Mouse (Mus musculus) neural tube, embryonic 11.5 days (tissue): ENCODE measurements at regions not wholly inside any gene's neighbourhood (a gene's known extent, or its start where the extent isn't known, plus 50 kb on each side); places are given as distances from the start of the nearest gene placed in this dataset.

ENCODE experiments used
- ATAC-seq: fragments of 200-750 bp; cut with Nextera tagmentation; 2 replicates; pipeline ENCODE4 v1.8.0; 2017; ENCODE audit warnings: moderate number of reproducible peaks, mild to moderate bottlenecking, moderate TSS enrichment, moderate library complexity; ENCODE audit not compliant: insufficient read depth, low FRiP score, low TSS enrichment
- DNase-seq: peaks from one replicate; pipeline ENCODE4 v3.0.0-alpha.2; 2015; ENCODE audit warnings: low spot score
- H3K27ac ChIP-seq: fragments of 300-500 bp; sonication (generic); 2 replicates; pipeline ENCODE4 v1.5.1; 2014; ENCODE audit warnings: low read depth, mild to moderate bottlenecking, low read length
- H3K27me3 ChIP-seq: fragments of 300-500 bp; sonication (generic); 2 replicates; pipeline ENCODE4 v1.6.1; 2014; ENCODE audit warnings: mild to moderate bottlenecking, low read length, mixed read lengths; ENCODE audit not compliant: control insufficient read depth, insufficient read depth
- H3K36me3 ChIP-seq: fragments of 300-500 bp; sonication (generic); 2 replicates; pipeline ENCODE4 v1.6.1; 2014; ENCODE audit warnings: mild to moderate bottlenecking, low read length, moderate library complexity, mixed read lengths; ENCODE audit not compliant: control insufficient read depth, insufficient read depth
- H3K4me1 ChIP-seq: fragments of 300-500 bp; sonication (generic); 2 replicates; pipeline ENCODE4 v1.6.1; 2014; ENCODE audit warnings: low read length, mixed read lengths; ENCODE audit not compliant: control insufficient read depth, insufficient read depth
- H3K4me2 ChIP-seq: fragments of 300-500 bp; sonication (generic); 2 replicates; pipeline ENCODE4 v1.6.1; 2014; ENCODE audit warnings: low read depth, mild to moderate bottlenecking, moderate library complexity
- H3K4me3 ChIP-seq: fragments of 300-500 bp; sonication (generic); 2 replicates; pipeline ENCODE4 v1.5.1; 2014; ENCODE audit warnings: low read depth, low read length
- H3K9ac ChIP-seq: fragments of 300-500 bp; sonication (generic); 2 replicates; pipeline ENCODE4 v1.6.1; 2014; ENCODE audit warnings: mild to moderate bottlenecking, low read length
- H3K9me3 ChIP-seq: fragments of 300-500 bp; sonication (generic); 2 replicates; pipeline ENCODE4 v1.6.1; 2016; ENCODE audit warnings: low read length; ENCODE audit not compliant: control insufficient read depth
- WGBS: fragments of 180-500 bp; shearing (Covaris S2); extraction: QIAGEN DNeasy Blood & Tissue Kit; methylation state at CpG from one replicate; pipeline ENCODE4 v1.1.7; 2014; 5-methylcytosine and 5-hydroxymethylcytosine counted together

DNA sequence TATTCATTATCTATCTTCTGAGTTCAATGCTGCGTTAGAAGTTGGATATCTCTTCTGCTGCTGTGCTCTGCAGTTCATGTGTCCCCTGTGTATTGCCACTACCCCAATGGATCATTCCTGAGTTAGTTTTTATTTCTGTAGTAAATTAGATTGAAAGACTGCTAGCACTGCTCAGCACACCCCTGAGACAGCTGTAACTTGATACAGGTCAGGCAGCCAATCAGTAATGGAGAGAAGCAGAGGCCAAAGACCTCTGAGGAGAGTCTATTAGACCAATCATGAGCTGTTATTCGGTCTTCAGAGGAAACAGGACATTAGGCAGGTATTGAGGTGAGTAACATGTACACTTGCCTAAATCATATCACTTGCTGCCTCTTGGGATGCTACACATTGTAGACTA lies 837.5 kb upstream of the Chordc1 start:
- WGBS: 61% methylated on average over 2 of the region's 2 CpGs

DNA sequence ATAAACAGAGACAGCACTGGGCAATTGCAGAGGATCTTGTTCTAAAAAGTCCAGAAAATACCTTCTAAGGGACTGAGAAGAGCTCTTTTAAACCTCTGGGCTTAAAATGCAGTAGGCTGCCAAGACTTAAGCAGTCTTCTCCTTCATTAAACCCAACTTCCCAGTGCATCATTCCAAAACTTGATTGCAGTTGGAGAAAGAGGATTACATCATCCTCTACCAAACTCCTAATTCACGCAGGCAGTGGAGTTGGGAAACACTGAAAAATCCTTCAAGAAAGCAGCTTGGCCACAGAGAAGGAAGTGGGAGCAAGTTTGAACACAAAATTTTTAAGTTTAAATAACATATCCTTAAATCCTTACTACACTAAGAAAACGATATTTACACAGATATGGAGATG lies 825.5 kb upstream of the Chordc1 start:
- 84% methylated on average over 2 of the region's 2 CpGs for WGBS
- Histone ChIP-seq H3K4me3 (no peak overlapping the region), H3K9ac (no peak overlapping the region), H3K4me1 (no peaks in the 10 kb centered on the region), H3K4me2 (no peak overlapping the region), H3K27ac (no peak overlapping the region), H3K9me3 (no peaks in the 10 kb centered on the region), H3K27me3 (no peaks in the 10 kb centered on the region), H3K36me3 (no peaks in the 10 kb centered on the region)
- ATAC-seq (no peak), DNase-seq (no peak)

More for the DNA sequence above, 837.5 kb upstream of the Chordc1 start:
- Histone ChIP-seq H3K27ac (no peak overlapping the region), H3K9ac (no peak overlapping the region), H3K36me3 (no peaks in the 10 kb centered on the region), H3K4me3 (no peak overlapping the region), H3K4me1 (no peaks in the 10 kb centered on the region), H3K9me3 (no peaks in the 10 kb centered on the region), H3K27me3 (no peaks in the 10 kb centered on the region), H3K4me2 (no peak overlapping the region)
- ATAC-seq (no peak), DNase-seq (no peak)

- ATAC-seq: no peak
- no peak overlapping the region for H3K4me2 ChIP-seq
These were observed 807.1 kb upstream of the Chordc1 start for GRCm38 (mm10) chr9:17484701-17485422.

DNA sequence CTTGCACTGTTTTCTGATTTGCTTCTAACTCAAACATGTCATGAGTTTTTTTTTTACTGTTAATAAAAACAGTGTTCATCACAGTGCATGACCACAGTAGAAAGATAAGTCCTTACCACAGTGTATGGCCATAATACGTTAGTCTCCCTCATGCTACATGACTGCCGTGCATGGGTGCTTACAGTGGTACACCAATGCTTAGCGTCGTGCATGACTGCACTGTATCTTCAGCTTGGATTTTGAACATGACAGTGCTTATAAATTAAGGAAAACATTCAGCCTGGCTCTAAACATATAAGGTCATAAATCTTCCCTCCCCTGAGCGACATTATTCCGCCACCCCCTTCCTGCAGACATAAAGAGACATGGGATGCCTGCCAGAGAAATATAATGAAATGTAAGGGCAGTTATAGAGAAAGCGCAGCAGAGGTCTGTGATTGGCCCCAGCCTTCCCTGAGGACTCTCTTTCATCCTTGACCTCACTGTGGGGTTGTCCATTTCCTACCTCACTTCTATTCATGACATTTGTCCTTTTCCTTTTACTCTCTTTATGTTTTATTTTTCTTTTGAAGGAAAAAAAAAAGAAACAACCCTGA lies 791.7 kb upstream of the Chordc1 start:
- DNase-seq (peak; percentile 26), ATAC-seq (peak; percentile 87)
- Histone ChIP-seq H3K4me2 (no peak overlapping the region), H3K9ac (no peak overlapping the region), H3K4me3 (no peak overlapping the region), H3K9me3 (no peaks in the 10 kb centered on the region), H3K27me3 (no peaks in the 10 kb centered on the region), H3K4me1 (no peaks in the 10 kb centered on the region), H3K27ac (no peak overlapping the region), H3K36me3 (no peaks in the 10 kb centered on the region)
- WGBS: 40% methylated on average over 7 of the region's 7 CpGs

More at GRCm38 (mm10) chr9:17484701-17485422, 807.1 kb upstream of the Chordc1 start:
- Histone ChIP-seq H3K9ac (no peak overlapping the region), H3K36me3 (no peaks in the 10 kb centered on the region), H3K9me3 (no peaks in the 10 kb centered on the region), H3K27me3 (no peaks in the 10 kb centered on the region), H3K27ac (no peak overlapping the region), H3K4me3 (no peak overlapping the region), H3K4me1 (no peaks in the 10 kb centered on the region)
- 81% methylated on average over 3 of the region's 3 CpGs for WGBS
- no peak for DNase-seq

DNA sequence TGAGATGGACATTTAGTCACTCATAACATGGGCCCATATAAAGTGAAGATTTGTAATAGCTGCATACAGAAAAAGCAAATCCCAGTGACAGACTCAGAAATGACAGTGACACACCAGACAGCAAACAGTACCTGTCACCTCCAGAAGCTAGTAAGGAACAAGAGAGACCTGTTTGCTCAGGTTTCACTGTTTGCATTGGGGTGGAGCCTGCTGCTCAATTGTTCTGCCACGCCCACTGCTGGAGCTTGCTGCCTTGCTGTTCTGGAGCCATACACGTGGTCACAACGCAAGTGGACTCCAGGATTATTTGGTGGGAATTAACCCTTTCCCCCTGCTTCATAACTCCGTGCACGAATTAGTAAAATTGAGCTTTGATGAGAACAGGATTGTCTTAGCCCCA lies 783.2 kb upstream of the Chordc1 start:
- DNase-seq: no peak
- 64% methylated on average over 5 of the region's 5 CpGs for WGBS

GRCm38 (mm10) chr9:17556186-17556585 lies 735.7 kb upstream of the Chordc1 start:
- Histone ChIP-seq H3K9me3 (no peaks in the 10 kb centered on the region), H3K27me3 (no peaks in the 10 kb centered on the region), H3K4me2 (no peak overlapping the region), H3K4me3 (no peak overlapping the region), H3K36me3 (no peaks in the 10 kb centered on the region), H3K9ac (no peak overlapping the region), H3K27ac (no peak overlapping the region), H3K4me1 (no peaks in the 10 kb centered on the region)
- ATAC-seq (no peak), DNase-seq (no peak)
- 84% methylated on average over 1 of the region's 1 CpGs for WGBS

More for the DNA sequence above, 783.2 kb upstream of the Chordc1 start:
- Histone ChIP-seq H3K4me3 (no peak overlapping the region), H3K9me3 (no peaks in the 10 kb centered on the region), H3K4me2 (no peak overlapping the region), H3K9ac (no peak overlapping the region), H3K4me1 (no peaks in the 10 kb centered on the region), H3K27me3 (no peaks in the 10 kb centered on the region), H3K27ac (no peak overlapping the region), H3K36me3 (no peaks in the 10 kb centered on the region)
- no peak for ATAC-seq

DNA sequence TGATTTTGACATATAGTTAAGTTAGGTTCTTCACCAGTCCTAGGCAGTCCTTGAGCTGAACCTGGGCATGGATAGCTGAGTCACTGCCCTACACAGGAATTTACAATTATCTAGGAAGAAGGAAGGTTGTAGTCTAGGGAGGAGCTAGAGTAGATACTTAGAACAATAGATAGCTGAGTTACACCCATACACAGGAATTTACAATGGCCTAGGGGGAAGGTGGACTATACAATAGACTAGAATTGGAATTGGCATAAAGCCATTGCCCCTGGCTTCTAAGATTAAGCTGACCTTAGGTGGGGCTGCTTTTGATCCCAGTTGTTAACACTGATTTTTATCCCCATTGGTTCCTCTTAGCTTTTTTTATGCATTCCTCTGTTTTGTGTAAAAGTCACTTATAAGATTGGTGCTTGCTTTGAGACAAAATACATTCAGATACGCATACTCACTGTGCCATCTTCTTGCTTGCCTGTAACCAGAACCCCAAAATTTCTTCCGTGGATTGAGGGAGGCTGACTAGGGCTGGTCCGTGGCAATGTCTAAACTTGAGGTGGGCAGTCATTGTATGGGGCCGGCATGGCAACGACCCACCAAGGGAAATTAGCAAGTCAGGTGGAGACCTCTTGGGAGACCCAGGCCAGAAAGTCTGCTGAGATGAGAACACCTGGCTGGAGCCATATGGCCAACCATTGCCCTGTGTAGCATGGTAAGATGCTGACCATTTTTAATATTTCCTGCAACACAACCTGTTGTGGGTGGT lies 734.1 kb upstream of the Chordc1 start:
- H3K9me3 ChIP-seq: no peaks in the 10 kb centered on the region
- DNase-seq: no peak
- H3K9ac ChIP-seq: no peak overlapping the region
- H3K4me3 ChIP-seq: no peak overlapping the region
- no peaks in the 10 kb centered on the region for H3K27me3 ChIP-seq
- H3K27ac ChIP-seq: no peak overlapping the region
- ATAC-seq: no peak
- H3K36me3 ChIP-seq: no peaks in the 10 kb centered on the region
- no peak overlapping the region for H3K4me2 ChIP-seq
- WGBS: 83% methylated on average over 5 of the region's 5 CpGs
- H3K4me1 ChIP-seq: no peaks in the 10 kb centered on the region

DNA sequence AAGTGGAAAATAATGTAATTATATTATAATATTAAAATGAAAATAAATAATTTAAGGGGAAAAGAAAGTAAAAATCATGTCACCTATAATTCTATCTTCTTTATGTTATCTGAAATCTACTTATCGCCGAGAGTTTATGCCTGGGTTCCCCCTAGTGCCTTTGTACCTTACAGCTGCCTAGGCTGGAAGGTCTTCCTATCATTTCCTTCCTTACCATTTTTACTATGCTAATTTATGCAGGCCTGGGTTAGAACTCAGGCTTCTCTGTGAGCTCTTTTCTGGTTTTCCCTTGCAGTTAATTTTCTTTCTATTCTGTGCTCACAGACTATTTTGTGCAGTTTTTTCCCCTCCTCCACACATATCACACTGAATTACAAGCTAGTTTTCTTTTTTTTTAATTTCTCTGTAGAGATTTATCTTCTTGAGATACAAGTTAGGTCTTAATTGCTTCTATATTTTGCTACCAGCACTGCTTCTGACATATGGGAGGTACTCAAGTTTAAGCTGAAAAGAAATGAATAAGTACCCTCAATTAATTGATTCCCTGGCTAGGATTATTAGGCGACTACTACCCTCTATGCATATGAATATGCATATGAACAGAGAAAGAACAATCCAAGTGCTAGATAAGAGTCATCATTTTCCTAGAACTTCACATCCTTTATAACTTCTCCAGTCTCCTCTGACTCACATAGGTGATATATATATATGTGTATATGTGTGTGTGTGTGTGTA lies 724.0 kb upstream of the Chordc1 start:
- Histone ChIP-seq H3K4me2 (no peak overlapping the region), H3K27me3 (no peaks in the 10 kb centered on the region), H3K4me3 (no peak overlapping the region), H3K9me3 (no peaks in the 10 kb centered on the region), H3K36me3 (no peaks in the 10 kb centered on the region), H3K9ac (no peak overlapping the region), H3K27ac (no peak overlapping the region), H3K4me1 (no peaks in the 10 kb centered on the region)
- ATAC-seq: no peak
- 81% methylated on average over 3 of the region's 3 CpGs for WGBS
- no peak for DNase-seq
